Mouse (Mus musculus) kidney, adult 2 months (tissue): ENCODE data around the gene Alg11. TPM values are rescaled to one million over a fixed set of nuclear protein-coding genes. Genes with fewer than 3 reads are reported as not detected.
A peak's percentile ranks its signal among the peaks of the same experiment; 100 is the strongest.

Experiments used
- DNase-seq: peaks from one replicate; pipeline ENCODE4 v3.0.0; 2021
- H3K27ac ChIP-seq: fragments of 200-500 bp; 2 replicates; pipeline ENCODE4 v1.5.1; 2012; ENCODE audit warnings: low read depth, low read length, control low read depth, inconsistent platforms; ENCODE audit not compliant: insufficient read depth
- H3K27me3 ChIP-seq: fragments of 200-500 bp; replicated peaks from 2 replicates; pipeline ENCODE4 v1.6.1; 2012; ENCODE audit warnings: mild to moderate bottlenecking, moderate library complexity, low read length, inconsistent platforms; ENCODE audit not compliant: control insufficient read depth, insufficient read depth
- H3K36me3 ChIP-seq: fragments of 200-500 bp; 2 replicates; pipeline ENCODE4 v1.6.1; 2012; ENCODE audit warnings: mild to moderate bottlenecking, moderate library complexity, low read length, inconsistent platforms; ENCODE audit not compliant: control insufficient read depth, insufficient read depth
- H3K4me1 ChIP-seq: fragments of 200-500 bp; 2 replicates; pipeline ENCODE4 v1.6.1; 2011; ENCODE audit warnings: low read length; ENCODE audit not compliant: control insufficient read depth, insufficient read depth
- H3K4me3 ChIP-seq: fragments of 200-500 bp; 2 replicates; pipeline ENCODE4 v1.5.1; 2011; ENCODE audit warnings: mild to moderate bottlenecking, low read depth, low read length, control low read depth; ENCODE audit not compliant: insufficient read depth
- CTCF ChIP-seq: fragments of 200-500 bp; conservative IDR thresholded peaks from 2 replicates; pipeline ENCODE4 v1.5.1; 2011; ENCODE audit warnings: low read depth, mild to moderate bottlenecking, control low read depth, low read length, moderate library complexity, mixed read lengths; ENCODE audit not compliant: insufficient read depth, insufficient read length
- POLR2A ChIP-seq: fragments of 200-500 bp; IDR thresholded peaks from one replicate; pipeline ENCODE4 v1.6.1; 2011; ENCODE audit warnings: low read depth, low read length, control low read depth
- WGBS: fragments of 180-500 bp; shearing (Covaris S2); methylation state at CpG from one replicate; pipeline ENCODE4 v1.1.7; 2018; 5-methylcytosine and 5-hydroxymethylcytosine counted together
- polyA plus RNA-seq: library from polyadenylated mRNA; depleted of rRNA; stranded (reverse); fragments of >200 nt; gene quantifications from 2 replicates; pipeline ENCODE4 v1.2.3, GENCODE M21; 2012

Gene Alg11
- polyA plus RNA-seq, 1 experiment = 5.7 TPM

- TF ChIP-seq CTCF (no peak), POLR2A (no peak)
- Histone ChIP-seq H3K4me3 (no peak overlapping the region), H3K36me3 (no peaks in the 10 kb centered on the region), H3K27ac (no peak overlapping the region), H3K4me1 (no peaks in the 10 kb centered on the region), H3K27me3 (no peaks in the 10 kb centered on the region)
- DNase-seq = no peak
- WGBS = 90% methylated on average over 3 of the region's 3 CpGs
These were observed 29.5 kb upstream of the Alg11 start for GRCm38 (mm10) chr8:22030990-22031389.

- no peaks in the 10 kb centered on the region for H3K36me3 ChIP-seq
- 88% methylated on average over 9 of the region's 9 CpGs for WGBS
- no peaks in the 10 kb centered on the region for H3K4me1 ChIP-seq
- no peak for DNase-seq
- no peak overlapping the region for H3K27ac ChIP-seq
- TF ChIP-seq POLR2A = no peak
- no peak for TF ChIP-seq CTCF
- H3K27me3 ChIP-seq = no peaks in the 10 kb centered on the region
- no peak overlapping the region for H3K4me3 ChIP-seq
These were observed 24.4 kb upstream of the Alg11 start for GRCm38 (mm10) chr8:22036137-22036536.

GRCm38 (mm10) chr8:22037022-22037421, 23.5 kb upstream of the Alg11 start:
- DNase-seq = peak; percentile 73
- no peak overlapping the region for H3K4me3 ChIP-seq
- no peak overlapping the region for H3K27ac ChIP-seq
- H3K27me3 ChIP-seq = no peaks in the 10 kb centered on the region
- TF ChIP-seq POLR2A (no peak), CTCF (no peak)
- WGBS = 51% methylated on average over 7 of the region's 7 CpGs
- no peaks in the 10 kb centered on the region for H3K36me3 ChIP-seq
- no peaks in the 10 kb centered on the region for H3K4me1 ChIP-seq

- no peaks in the 10 kb centered on the region for H3K4me1 ChIP-seq
- WGBS = 27% methylated on average over 15 of the region's 15 CpGs
- DNase-seq = peak; percentile 16
- no peaks in the 10 kb centered on the region for H3K27me3 ChIP-seq
- H3K27ac ChIP-seq = no peak overlapping the region
- no peak overlapping the region for H3K4me3 ChIP-seq
- H3K36me3 ChIP-seq = no peaks in the 10 kb centered on the region
- TF ChIP-seq CTCF (no peak), POLR2A (no peak)
These were observed 20.9 kb upstream of the Alg11 start for GRCm38 (mm10) chr8:22039468-22040152.

GRCm38 (mm10) chr8:22040153-22040509, 20.4 kb upstream of the Alg11 start:
- no peaks in the 10 kb centered on the region for H3K4me1 ChIP-seq
- 57% methylated on average over 6 of the region's 6 CpGs for WGBS
- H3K27me3 ChIP-seq = no peaks in the 10 kb centered on the region
- TF ChIP-seq POLR2A (no peak), CTCF (no peak)
- no peaks in the 10 kb centered on the region for H3K36me3 ChIP-seq
- no peak for DNase-seq
- no peak overlapping the region for H3K27ac ChIP-seq
- no peak overlapping the region for H3K4me3 ChIP-seq

- Histone ChIP-seq H3K27ac (no peak overlapping the region), H3K4me3 (no peak overlapping the region), H3K36me3 (no peaks in the 10 kb centered on the region), H3K4me1 (no peaks in the 10 kb centered on the region), H3K27me3 (no peaks in the 10 kb centered on the region)
- WGBS = 80% methylated on average over 3 of the region's 3 CpGs
- TF ChIP-seq CTCF (no peak), POLR2A (no peak)
- no peak for DNase-seq
These were observed 18.0 kb upstream of the Alg11 start for GRCm38 (mm10) chr8:22042515-22042914.

- 53% methylated on average over 12 of the region's 12 CpGs for WGBS
- Histone ChIP-seq H3K27me3 (no peaks in the 10 kb centered on the region), H3K4me3 (no peak overlapping the region), H3K27ac (no peak overlapping the region), H3K36me3 (no peaks in the 10 kb centered on the region), H3K4me1 (no peaks in the 10 kb centered on the region)
- DNase-seq = no peak
- TF ChIP-seq POLR2A (no peak), CTCF (no peak)
These were observed 16.8 kb upstream of the Alg11 start for GRCm38 (mm10) chr8:22043706-22044105.
